Mouse (Mus musculus) cerebellum, adult 11 months (tissue): Measurements from ENCODE around the gene Smarca2.

Experiments used
- DNase-seq: peaks from one replicate; pipeline ENCODE4 v3.0.0; 2022

Smarca2 gene

DNA sequence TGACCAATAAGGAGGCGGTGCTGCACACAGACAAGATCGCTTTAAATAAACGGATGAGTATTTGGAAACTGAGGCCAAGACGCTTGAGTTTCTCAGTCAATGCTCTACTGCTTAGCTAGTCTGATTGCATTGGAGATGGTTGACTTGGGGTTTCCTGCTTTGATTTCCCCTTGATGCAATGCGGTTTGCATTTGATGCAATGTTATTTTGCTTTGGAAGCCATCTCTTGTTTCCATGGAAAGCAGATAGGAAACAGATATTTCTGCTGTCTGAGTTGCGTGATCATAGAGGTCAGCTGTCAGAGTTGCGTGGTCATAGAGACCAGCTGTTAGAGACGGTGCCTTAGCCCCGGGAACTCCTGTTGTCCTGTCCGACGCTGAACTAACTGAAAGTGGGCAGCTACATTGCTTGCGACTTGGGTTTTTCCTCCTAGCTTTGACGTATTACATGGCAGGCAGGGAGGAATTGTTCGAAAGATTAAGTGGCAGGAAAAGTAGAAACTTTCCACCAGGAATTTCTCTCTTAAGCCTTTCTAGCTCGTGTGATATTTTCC, 147.8 kb downstream of the Smarca2 start:
- DNase-seq: no peak

DNA sequence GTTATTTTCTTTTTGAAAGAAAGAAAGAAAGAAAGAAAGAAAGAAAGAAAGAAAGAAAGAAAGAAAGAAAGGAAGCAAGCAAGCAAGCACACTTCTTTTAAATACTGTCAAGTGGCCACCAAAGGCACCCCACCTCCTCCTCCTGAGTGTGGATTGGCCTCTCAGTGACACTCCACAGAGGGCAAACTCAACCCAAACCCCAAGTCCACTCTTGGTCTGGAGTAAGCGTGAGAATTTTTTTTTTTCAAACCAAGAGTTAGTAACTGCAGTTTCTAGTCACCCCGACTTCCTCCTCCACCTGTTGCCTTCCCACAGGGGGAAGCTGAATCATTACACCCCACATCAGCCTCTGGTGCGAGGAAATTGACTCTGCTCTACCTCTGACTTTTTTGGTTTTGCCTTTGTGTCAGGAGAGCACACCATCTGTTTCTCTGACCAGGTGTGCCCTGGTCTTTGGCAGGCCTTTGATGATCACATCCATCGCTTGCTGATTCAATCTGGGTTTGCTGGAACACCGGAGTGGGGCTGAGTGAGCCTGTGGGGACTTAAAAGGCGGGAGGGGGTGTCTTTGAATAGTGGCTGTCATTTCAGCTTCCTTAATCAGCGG, 148.5 kb downstream of the Smarca2 start:
- DNase-seq: no peak

DNA sequence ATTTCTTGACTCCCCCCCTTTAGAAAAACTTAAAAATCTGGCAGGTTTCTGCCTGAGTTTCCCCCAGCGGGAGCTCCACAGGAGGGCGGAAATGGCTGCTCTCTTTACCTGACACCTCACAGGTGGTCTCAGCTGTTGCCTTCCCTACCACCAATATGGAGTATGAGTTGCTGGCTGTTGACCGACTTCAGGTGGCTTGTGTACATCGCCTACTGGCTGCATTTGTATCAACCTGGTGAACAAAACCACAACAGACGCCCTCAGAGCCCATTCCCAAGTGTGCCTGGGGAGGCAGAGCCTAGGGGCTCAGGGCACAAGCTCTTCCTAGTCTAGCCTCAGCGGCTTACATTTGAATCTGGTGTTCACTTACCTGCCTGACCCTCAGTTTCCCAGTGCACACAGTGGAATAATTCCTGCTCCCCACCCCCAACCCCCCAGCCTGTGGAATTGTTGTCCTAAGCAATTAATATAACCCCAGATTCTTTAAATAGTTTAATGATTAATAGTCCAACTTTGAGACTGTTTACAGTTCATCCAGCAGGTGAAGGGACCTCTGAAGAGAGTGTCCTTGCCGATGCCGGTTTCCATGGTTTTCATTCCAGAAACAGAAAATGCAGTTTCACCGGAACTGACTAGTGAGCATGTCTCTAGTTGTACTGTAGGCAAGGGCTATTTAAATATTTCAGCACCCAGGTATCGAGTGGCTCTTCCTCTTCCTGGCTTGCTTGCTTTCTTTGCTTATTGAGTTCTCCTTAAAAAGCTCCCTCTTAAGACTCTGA, 149.4 kb downstream of the Smarca2 start:
- DNase-seq: no peak

DNA sequence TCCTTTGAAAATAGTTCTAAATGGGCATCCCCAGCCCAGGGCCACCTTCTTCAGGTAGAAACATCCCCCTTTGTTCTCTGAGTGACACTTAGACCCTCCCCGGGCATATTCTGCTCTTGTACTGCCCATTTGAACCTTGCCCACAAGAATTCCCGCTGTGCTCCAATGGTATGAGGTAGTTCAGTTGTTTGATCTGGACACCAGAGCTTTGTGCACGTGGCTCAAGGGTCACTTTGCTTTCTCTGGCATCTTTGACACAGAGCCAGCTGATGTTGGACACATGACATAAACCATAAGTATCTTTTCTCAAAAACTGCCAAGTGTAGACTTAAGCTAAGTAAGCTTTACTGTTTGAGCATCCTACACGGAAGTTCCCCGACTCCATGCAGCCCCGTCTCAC, 151.1 kb downstream of the Smarca2 start:
- no peak for DNase-seq

DNA sequence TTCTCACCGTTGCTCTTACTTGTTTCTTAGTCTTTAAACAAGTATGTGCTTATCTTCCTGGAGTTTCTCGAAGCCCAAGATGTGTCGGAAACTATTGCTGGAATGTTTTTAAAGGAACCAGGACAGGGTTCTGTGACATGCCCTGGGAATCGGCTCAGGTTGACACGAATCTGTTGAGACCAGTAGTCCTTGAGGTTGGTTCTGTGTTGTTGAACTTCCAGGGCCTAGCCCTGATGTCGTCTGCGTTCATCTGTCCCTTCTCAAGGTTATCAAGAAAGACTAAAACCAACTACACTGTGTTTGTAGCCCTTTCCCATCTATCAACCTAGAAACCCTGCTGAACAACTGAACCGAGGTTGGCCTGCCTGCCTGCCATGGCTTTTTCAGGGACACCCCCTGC, 151.5 kb downstream of the Smarca2 start:
- no peak for DNase-seq

DNA sequence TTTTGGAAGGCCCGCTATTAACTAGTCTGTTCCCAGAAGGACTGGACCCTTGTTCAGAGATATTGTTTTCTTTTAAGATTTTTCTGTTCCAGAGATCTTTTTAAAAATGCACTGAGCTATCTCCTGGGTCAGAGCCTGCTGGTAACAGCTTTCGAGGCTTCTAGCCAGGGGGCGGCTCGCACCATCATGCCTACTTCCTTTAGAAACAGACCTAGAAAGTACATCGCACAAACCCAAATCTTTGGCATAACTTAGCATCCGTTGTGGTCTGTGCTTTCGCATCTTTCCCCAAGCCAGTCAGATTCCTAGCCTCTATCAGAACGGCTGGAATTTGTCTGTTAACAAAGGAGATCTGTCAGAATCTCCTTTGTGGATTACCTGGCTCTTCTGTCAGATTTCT, 153.3 kb downstream of the Smarca2 start:
- no peak for DNase-seq

DNA sequence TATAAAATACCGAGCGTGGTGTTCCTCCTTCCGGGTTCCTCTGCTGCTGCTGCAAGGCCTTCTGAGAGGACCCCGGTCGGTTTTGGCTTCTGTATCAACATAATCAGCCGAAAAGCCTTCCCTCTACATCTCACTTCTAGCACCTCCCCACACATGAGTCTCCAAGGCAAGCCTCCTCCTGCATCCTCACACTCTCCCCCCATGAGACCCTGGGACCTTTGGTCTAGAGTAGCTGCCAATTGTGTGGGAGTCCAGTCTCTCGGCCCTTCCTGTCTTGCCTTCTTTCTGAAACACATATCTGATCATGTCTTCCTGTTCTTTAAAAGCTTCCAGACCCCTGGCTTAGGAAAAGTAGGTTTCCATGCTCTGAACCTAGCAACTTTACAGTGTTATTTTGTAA, 153.8 kb downstream of the Smarca2 start:
- no peak for DNase-seq

DNA sequence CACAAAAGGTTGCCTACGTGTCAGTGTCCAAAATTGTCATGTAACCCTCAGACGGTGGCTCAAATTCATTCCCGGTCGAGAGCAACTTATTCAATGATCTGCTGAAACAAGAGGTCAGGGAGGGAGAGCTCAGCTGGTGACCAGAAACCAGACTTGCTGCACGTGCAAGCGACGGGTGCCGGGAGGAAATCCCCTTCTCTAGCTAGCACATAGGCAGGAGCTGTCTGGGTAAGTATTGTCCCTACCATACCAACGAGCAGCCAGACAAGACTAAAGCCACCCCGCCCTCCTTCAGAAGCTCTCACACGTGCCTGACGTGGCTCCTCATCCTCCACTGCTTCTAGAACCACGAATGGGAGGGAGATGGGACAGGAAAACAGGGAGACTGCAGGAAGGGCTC, 154.4 kb downstream of the Smarca2 start:
- no peak for DNase-seq

DNA sequence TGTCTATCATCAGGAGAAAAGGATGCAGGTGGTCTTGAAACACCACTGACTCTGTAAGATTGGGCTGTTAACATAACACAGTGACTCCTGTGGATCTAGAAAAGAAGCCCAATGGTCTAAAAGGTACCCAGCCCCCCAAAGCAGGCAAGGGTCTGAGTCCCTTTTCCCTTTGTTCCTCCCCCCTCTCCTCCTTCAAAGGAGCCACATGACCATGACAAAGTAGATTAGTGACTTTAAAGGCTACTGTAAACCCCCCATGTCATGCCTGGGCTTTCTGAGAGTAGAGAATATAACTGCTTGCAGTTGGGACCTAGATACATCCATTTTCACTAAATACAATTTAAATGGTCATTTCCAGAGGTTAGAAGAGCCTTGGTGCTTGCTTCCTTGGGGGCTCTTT, 156.4 kb downstream of the Smarca2 start:
- DNase-seq: no peak

DNA sequence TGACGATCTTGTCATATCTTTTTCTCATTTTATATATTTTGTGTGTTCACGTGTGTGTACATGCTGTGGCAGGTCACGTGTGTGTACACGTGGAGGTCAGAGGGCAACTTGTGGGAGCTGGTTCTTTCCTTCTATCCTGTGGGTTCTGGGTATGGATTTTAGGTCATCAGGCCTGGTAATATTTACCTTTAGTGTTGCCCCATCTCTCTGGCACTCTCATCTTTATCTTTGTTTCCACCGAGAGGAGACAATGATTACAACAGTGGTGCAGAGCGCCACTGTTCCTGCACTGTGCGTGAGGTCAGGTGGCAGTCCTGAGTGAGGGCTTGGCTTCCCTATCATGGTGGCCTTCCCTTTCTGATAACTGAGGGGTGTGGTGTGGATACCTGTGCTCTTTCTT, 160.6 kb downstream of the Smarca2 start:
- no peak for DNase-seq

DNA sequence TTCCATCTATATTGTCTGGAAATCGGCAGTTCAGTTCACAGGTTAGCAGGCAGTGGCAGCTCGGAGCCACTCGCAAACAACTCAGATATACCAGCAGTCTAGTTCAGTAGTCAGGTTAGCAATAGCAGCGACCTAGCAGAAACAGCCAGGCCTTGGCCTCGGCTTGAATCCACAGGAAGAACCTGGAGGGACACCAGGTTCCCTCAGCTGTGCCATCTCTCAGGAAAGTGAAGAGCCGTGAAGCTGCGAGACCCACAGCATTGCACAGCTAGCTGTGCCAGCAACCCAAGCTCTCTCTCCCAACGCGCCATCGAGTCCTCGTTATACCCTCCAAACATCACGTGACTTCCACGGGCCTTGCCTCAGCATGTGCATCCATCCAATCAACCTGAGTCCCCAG, 162.6 kb downstream of the Smarca2 start:
- peak; percentile 26 for DNase-seq

DNA sequence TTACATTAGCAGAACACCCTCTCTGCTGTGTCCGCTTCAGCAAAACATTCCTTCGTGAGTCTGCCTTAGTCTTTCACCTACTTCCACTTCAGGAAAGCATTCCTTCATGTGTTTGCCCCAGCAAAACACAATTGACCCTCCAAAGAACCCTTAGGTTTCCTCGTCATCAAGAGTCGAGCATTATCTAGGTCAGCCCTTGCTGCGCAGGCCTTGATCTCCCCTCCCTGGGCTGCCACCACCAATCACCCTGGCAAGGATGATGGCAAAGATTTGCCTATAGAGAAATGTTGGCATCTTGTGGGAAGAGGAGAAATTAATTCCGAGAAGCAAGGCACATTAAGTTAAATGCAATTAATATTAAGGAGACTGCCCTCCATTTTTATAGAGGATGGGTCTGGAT, 163.1 kb downstream of the Smarca2 start:
- DNase-seq: no peak

DNA sequence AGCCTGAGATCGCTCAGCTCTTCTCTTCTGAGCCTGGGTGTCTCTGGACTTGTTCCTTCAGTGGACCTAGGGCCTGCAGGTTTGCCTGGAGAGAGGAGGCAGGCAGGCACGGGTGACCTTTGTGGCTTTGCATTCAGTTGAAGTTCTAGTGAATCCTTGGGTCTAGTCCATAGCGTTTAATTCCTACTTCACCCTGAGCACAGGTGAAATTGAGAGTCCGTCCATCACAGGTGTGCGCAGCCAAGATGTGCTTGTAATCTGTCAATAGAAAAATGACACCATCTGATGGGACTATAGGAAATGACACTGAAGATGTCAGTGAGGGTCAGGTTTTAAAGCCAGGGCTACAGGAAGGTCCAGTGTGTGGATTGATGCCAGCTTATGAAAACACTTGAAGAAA, 164.0 kb downstream of the Smarca2 start:
- DNase-seq: no peak

DNA sequence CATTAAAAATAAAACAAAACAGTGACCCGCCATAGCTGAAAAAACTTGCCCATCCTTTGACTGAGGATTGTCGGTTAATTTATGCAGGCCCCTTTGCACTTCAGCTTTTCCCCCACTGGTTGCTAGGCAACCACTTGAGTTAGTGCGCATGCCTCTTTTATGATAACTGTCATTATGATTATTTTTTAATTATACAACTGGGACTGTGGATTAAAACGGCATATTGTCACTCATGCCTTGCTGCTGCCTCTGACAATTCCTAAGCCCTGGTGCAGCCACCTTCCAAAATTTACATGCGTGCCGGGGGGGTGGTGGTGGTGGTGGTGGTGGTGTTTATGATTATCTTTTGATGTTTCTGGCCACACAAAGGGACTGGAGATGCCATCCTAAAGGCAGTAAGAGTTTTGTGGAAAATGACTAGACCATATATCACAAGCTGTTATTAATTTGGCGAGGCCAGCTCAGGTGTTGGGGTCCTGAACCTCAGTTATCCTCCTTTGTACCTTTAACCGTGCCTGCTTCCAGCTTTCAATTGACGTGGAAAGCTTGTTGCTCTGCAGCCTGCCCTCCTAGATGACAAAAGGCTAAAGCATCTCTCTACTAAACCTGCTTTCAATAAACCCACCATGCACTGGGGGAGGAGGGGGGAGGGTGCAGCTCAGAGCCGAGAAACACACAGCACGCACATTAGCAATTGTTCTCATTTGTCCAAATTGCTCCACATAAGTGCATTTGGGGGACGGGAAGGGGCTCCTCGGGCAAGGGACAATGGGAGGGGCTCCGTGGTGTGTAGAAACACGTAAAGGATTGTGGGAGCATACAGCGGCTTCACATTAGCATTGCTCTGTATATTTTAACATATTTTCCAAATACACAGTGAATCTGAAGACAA, 165.0 kb downstream of the Smarca2 start:
- no peak for DNase-seq

DNA sequence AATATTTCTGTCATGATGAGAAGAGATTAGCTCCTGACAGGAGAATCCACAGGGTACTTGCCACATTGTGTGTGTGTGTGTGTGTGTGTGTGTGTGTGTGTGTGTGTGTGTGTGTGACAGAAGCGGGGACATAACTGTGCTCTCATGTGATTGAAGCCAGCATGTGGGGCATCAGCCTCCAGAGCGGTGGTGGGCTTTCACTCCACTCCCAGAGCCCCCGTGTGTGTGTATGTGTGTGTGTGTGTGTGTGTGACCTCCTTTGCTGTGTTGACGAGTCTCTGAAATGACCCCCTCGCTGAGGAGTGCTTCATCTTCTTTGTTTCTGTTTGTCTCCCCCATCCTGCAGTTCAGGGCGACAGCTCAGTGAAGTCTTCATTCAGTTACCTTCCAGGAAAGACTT, 165.7 kb downstream of the Smarca2 start:
- DNase-seq: no peak

DNA sequence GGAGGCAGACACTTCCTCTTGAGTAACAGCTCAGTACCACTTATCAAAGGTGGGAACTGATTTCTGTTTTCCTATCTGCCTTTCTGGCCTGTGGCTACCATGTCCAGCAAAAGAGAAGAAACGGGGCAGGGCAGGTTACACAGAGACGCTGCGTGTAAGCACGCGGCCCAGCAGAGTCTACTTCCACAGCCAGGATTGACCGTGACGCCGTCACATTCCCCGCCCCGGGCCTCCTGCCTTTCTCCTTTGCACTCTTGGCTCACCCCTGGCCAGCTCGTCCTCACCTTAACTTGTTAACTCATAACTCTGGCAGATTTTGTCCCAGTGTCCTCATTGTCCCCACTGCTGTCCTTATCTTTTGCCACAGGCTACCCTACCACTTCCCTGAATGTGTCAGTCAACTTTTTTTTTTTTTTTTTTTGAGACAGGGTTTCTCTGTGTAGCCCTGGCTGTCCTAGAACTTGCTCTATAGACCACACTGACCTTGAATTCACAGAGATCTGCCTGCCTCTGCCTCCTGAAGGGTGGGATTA, 167.3 kb downstream of the Smarca2 start:
- DNase-seq: no peak

DNA sequence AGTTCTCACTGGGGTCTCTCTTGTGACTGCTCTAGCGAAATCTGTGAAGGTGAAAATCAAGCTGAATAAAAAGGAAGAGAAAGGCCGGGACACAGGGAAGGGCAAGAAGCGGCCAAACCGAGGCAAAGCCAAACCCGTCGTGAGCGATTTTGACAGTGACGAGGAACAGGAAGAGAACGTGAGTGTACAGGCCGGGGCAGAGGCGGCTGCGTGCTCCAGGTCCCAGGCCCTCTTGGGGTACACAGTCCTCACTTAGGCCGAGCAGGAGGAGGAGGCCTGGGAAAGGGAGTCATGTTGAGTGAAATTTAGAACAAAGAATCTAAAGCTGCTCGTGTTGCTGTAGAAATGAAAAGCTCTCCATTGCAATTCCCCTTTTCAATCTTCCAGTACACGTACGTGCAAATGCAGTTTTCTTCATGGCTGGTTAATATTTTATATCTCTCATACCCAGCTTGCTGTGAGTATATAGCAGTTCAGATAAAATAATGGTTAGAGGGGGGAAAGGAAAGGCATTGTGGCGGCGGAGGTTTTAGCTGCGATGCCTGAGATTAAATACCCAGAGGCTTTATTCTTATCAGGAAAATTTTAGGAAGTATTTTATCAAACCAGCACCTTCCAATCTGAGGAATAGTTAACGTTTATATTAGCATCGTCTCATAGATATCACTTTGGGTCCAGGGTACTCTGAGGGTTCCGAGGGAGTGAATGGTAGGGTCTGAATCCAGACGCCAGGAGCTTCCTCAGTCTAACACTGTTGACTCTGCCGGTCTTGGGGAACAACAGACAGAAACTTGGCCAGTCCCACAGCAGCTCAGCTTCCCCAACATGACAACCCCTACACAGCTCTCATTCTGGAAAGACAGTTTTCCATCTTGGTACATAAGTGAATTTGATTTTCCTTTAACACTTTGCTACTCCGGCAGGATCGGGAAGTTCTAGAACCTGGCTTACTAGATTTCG, 171.5 kb downstream of the Smarca2 start:
- no peak for DNase-seq

DNA sequence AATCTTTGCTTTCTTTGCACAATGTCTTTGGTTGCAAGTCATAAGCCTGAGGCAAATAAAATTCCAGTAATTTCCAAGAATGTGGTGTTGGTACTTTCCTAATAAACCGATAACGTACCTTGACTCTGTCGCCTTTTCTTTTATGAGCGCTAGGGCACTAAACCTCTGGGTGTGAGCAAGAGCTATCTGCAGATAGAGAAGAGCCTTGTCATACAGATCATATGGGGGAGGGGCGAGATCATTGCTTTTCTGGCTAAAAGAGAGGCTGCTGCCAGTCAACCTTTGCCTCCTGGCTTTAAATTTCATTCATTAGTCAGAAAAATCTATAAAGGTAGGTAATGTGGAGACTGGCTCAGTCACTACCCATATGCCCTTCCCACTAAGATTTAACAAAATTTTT, 173.3 kb downstream of the Smarca2 start:
- DNase-seq: no peak

DNA sequence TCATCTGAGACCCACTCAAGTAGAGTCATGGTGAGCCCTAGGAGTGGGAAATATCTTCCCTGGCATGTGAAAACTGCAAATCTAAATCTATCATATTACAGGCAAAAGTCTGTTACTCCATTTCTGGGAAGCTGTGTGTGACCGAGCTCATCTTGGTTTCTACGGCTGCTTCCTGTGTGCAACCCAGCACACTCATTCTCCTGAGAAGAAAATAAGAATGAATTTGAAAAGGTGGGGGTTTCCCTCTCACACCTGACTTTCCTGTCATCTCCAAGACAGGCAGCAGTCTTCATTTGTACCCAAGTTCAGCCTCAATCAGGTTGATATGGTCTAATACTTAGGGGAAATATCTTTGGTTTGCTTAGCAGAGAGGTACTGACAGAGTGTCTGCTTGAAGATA, 176.4 kb downstream of the Smarca2 start:
- no peak for DNase-seq

DNA sequence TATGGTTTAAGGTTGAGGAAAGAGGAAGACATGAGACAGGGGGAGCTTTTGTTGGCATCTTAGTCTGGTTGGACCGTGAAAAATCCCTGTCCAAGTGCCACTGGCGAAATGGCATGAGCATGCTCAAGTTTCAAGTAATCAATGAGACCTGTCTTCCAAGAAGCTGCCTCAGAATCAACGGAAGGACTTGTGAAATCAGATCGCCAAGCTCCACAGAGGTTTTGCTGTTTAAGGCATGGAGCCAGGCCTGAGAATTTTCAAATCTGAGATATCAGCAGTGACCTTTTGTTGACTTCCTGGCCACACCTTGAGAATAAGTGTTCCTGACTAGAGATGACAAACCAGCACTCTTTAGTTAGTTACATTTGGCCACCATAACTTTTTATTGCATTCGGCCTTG, 183.6 kb downstream of the Smarca2 start:
- no peak for DNase-seq

DNA sequence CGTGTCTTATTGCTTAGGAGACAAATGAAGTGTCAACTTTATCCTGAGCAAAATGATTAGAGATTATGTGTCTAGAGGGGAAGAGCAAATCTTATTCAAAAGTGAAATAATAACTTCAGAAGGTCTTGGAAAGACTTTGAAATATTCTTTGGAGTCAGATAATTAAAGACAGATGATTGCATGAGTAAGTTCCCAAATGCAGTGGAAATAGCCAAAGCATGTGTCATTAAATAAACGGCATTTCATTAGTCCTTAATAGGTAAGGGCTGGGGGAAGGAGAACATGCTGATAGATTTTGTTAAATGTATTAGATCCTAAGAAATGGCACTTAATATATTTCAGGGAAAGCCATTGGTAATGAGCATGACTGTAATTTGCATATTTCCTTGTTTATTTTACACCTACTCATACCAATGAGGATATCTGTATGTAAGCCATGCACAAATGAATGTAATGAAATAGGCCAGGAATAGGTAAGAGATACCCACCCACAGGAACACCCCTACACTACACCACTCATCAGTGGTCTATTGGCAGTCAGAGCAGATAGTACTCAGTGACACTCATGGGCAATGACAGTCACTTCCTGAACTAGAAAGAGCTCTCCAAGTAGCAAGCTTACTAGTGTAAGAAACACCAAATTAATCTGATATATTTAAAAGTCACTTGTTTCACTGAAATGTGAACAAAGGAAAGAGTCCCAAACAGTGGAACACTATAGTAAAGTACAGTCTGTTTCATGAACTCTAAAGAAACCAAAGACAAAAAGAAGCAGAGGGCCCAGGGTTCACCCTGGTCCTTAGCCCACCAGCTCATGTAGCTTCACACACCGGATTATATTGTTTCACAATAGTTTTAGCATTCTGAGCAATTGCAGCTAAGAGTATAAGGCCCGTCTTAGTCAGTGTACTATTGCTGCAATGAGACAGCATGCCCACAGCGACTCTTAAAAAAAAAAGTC, 185.8 kb downstream of the Smarca2 start:
- no peak for DNase-seq
